Mouse (Mus musculus) urinary bladder, postnatal 25 days (tissue): ENCODE results near the gene Arhgap15.

Experiments used
- DNase-seq: peaks from one replicate; pipeline ENCODE4 v3.0.0; 2022; ENCODE audit warnings: low spot score

Arhgap15 gene

GRCm38 (mm10) chr2:44039522-44040203, 291.0 kb downstream of the Arhgap15 start:
- DNase-seq = no peak

DNA sequence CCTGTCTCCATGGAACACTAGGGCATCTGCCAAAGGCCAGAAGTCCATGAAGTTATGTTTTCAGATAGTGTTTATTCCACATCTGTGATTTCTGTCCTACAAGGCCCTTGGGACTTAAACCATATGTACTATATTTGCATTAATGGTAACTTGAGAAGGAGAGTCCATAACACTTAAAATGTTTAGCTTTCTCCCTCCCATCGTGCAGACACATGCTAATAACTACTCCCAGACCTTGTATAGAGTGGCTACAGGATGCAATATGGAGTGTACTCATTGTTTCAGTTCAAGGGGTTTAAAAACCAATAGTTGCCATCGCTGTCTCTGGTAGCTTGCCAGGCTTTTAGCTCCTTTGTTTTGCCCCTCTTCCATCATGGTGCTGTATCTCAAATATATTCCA, 295.5 kb downstream of the Arhgap15 start:
- no peak for DNase-seq

- DNase-seq = no peak
Observed at GRCm38 (mm10) chr2:44044634-44045033, 296.0 kb downstream of the Arhgap15 start.

GRCm38 (mm10) chr2:44045231-44045630, 296.6 kb downstream of the Arhgap15 start:
- DNase-seq = no peak

DNA sequence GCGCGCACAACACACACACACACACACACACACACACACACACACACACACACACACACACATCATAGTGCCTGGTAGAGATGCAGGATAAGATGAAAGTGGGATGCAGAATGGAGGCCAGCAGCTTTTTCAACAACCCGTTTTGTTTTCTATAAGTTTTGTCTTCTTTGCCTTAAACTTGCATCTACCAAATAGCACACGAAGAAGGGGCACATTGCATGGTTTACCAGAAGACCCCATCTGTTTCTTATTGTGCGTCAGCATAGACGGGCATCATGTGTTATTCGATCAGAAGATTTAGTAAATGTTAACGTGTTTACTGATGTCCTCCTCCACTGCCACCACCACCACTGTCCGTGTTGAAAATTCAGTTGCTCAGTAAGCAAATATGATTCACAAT, 311.7 kb downstream of the Arhgap15 start:
- DNase-seq = no peak

- no peak for DNase-seq
Observed at GRCm38 (mm10) chr2:44060716-44061115, 312.1 kb downstream of the Arhgap15 start.

- DNase-seq = no peak
Observed at GRCm38 (mm10) chr2:44065067-44065466, 316.4 kb downstream of the Arhgap15 start.

GRCm38 (mm10) chr2:44068151-44068840, 319.7 kb downstream of the Arhgap15 start:
- DNase-seq = no peak

- no peak for DNase-seq
Observed at GRCm38 (mm10) chr2:44068906-44069305, 320.3 kb downstream of the Arhgap15 start.

DNA sequence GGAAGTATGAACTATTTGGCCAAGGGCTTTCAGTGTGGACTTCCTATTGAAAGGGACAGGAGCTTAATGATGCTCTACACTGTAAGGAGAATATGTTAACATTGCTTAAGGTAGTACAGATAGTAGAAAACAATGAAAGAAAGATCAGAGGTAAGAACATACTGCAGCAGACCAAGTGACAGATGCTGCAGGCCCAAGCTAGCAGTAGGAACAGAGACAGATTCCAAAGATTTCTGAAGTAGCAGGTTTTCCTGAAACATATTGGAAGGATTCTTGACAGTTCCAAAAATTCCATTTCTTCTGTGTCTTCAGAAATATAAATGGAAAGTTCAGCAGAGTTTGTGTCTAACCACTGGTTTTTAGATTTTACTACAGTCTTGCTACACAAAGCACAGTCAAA, 327.9 kb downstream of the Arhgap15 start:
- no peak for DNase-seq

DNA sequence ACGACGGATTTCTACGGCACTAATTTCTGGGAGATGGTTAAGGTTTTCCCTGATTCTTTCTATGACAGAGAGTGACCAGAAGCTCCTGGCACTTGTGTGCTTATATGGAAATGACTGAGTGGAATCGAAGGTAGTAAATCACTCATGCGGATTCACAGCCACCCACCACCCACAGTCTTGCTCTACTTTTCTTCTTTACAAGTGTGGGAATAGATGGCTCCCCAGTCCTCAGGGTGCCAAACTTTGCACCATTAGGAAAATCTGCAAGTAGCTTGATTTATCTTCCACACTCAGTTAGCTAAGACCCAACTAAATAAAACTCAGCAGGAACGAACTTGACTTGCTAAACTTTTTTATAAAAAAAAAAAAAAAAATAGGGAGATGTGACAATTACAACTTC, 331.9 kb downstream of the Arhgap15 start:
- no peak for DNase-seq

DNA sequence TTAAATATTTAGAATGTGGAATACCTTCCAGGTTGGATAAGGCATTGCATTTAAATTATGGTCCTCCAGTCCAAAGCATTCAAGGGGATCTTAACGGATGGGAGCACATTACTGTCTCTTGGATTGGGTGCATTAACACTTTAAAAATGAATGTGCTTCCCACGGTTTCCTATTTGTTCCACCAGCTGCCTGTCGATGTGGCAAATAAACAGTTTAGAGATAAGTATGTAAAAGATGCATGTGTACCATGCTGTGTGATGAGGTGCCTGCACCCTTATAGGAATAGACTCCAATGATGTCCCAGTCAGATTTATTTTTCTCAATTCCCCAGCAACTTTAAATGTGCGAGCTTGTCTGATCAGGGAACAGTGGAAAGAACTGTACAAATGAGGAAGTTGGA, 332.6 kb downstream of the Arhgap15 start:
- DNase-seq = no peak

GRCm38 (mm10) chr2:44084471-44084870, 335.8 kb downstream of the Arhgap15 start:
- no peak for DNase-seq

DNA sequence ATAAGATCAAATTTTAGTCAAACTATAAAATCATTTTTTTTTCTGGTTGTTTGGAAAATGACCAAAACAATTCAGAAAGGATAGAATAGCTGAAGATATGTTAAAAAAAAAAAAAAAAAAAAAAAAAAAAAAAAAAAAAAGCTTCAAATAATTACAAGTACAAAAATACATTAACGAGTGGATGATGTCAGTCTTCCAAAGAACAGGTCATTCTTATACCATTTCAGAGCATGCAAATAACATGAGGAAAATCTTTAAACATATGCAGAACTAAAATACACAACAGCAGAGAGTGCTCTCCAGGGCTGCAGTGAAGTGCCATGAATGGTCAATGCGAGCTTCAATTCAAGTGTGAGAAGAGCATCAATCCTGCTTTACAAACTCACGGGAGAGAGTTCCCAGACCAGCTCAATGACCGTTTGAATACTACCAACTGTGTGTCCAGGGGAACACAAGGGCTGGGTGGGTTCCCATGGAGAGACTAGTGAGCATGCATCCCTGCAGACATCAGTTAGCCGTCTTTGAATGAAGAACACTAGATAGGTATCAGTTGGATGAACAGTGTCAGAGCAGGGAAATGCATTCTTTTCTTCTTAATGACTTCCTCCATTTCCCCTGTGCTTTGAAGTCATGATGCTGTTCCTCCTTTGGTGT, 337.9 kb downstream of the Arhgap15 start:
- DNase-seq = no peak

- DNase-seq = no peak
Observed at GRCm38 (mm10) chr2:44098552-44098951, 349.9 kb downstream of the Arhgap15 start.

DNA sequence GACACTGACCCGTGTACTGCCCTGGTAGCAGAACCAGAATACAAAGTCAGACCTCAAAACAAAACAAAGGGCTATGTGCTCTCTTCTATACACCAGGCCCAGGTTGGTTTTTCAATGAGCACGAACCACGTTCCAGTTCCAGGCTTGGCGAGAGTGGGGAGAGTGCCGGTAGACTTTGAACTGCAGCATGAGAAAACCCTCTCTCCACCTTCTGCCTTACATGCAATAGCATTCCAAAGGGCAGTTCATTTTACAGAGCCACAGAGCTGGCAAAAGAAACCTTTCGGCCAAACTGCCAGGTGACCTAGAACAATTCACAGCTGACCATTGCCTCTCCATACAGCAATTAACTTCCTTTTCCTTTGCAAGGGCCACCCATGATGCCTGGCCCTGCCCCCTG, 353.7 kb downstream of the Arhgap15 start:
- DNase-seq = no peak

DNA sequence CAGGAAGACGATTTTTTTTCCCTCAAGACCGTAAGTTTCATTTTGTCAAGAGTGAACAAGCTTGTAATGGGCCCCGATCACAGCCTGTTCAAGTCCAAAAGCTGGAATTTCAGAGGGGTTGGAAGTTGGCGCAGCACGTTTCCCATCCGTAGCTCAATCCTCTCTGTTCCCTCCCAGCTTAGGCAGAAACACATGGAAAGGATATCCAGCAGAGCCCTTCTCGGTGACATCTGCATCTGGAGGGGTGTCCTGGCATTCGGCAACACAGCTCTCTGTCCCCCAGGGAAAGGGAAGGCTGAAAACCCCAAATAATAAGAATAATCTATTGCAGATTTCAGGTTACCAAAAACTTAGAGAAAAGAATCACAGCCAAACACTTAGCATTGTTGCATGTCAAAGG, 354.7 kb downstream of the Arhgap15 start:
- DNase-seq = no peak

GRCm38 (mm10) chr2:44103742-44104141, 355.1 kb downstream of the Arhgap15 start:
- no peak for DNase-seq

GRCm38 (mm10) chr2:44104282-44105197, 355.9 kb downstream of the Arhgap15 start:
- DNase-seq = peak; percentile 30

GRCm38 (mm10) chr2:44105198-44105555, 356.6 kb downstream of the Arhgap15 start:
- no peak for DNase-seq

GRCm38 (mm10) chr2:44106359-44106758, 357.7 kb downstream of the Arhgap15 start:
- no peak for DNase-seq

DNA sequence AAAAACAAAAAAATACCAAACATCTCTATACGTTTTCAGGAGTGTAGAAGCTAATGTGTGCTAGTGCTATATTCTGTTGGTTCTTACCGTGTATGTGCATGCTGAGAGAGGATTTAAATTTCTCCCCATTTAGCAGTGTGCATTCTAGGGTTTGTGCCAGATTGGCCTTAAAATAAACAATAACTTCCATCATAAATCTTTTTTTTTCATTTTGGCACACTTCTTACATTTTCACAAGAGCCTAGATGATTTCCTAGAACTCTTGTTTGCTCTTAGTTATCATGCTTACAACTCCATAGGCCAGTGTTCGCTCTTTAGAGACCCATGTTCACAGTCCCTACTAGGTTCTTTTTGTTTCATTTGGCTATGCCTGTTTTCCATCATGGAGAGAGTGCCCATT, 362.7 kb downstream of the Arhgap15 start:
- DNase-seq = no peak
